Mouse (Mus musculus) kidney, adult 2 months (tissue): Measurements from ENCODE around the gene Ptn.

ENCODE experiments used
- CTCF ChIP-seq: fragments of 200-500 bp; conservative IDR thresholded peaks from 2 replicates; pipeline ENCODE4 v1.5.1; 2011; ENCODE audit warnings: low read depth, mild to moderate bottlenecking, control low read depth, low read length, moderate library complexity, mixed read lengths; ENCODE audit not compliant: insufficient read depth, insufficient read length
- POLR2A ChIP-seq: fragments of 200-500 bp; IDR thresholded peaks from one replicate; pipeline ENCODE4 v1.6.1; 2011; ENCODE audit warnings: low read depth, low read length, control low read depth

DNA sequence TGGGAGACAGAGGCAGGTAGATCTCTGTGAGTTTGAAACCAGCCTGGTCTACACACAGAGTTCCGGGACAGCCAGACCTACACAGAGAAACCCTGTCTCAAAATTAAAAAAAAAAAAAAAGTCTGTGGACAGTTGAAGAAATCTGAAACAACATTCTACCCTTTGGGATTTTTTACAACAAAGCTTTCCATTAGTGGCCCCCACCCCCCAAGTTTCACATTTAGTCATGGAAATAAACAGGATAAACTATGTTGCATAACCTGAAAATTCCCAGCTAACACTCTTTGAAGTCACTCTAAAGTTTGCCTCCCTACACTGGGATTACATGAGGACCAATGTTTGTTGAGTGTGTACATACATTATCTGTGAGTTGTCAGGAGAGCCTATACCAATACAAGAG is 28.7 kb upstream of the Ptn start:
- TF ChIP-seq CTCF (no peak), POLR2A (no peak)
